Mouse (Mus musculus): ENCODE data around the gene Cycs. TPM values are rescaled to one million over a fixed set of nuclear protein-coding genes. Genes with fewer than 3 reads are reported as not detected.

The Cycs gene
- polyA plus RNA-seq, 2 experiments: 21.6 to 44.9 TPM

DNA sequence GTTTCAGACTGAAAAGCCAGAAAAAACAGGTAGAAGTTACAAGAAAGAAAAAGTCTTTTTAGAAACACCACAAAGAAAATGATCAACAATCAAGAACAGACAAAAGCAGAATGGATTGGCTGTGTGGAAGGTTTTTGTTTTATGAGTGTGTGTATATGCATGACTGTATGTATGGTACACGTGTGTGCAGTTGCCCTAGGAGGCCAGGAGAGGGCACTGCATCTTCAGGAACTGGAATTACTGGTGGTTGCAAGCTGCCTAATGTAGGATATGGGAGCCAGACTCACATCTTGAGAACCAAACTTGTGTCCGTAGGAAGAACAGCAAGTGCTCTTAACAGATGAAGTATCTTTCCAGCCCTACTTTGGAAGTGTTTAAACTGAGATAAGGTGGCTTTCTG lies 28.0 kb upstream of the Cycs start:
- Histone ChIP-seq H3K27me3 (ENCODE audit: control insufficient read depth, insufficient read depth, low read length) (no peaks in the 10 kb centered on the region), H3K4me2 (ENCODE audit: low read depth) (no peak overlapping the region), H3K4me1 (replicated peaks; ENCODE audit: control insufficient read depth in 2 of 2, insufficient read depth in 2 of 2, low read length in 1 of 2) (peaks cover 0 to 10% of the 10 kb centered on the region in 2 experiments; a peak in 3 of 4 replicates), H3K9me3 (ENCODE audit: control insufficient read depth, low read length) (no peaks in the 10 kb centered on the region; the same call in 1 of the 2 replicates), H3K36me3 (replicated peaks; ENCODE audit: control insufficient read depth, insufficient read depth, low read depth) (no peaks in the 10 kb centered on the region), H3K27ac (no peak overlapping the region), H3K9ac (replicated peaks) (no peak overlapping the region), H3K4me3 (ENCODE audit: insufficient read depth in 1 of 2, low read depth in 2 of 2, low read length in 2 of 2) (no peak overlapping the region)
- ATAC-seq (ENCODE audit: insufficient read depth) (no peak), DNase-seq (ENCODE audit: low read depth in 3 of 3, low spot score in 3 of 3) (no peak)
- TF ChIP-seq CTCF (IDR thresholded peaks at IDR 0.05; ENCODE audit: low read depth): peak; percentile 23; the same call in 1 of the 2 replicates
- TF ChIP-seq EP300 (IDR thresholded peaks at IDR 0.05; ENCODE audit: low read depth): no peak
- WGBS (ENCODE audit: insufficient replicate concordance): 66% methylated on average over 2 of the region's 2 CpGs

DNA sequence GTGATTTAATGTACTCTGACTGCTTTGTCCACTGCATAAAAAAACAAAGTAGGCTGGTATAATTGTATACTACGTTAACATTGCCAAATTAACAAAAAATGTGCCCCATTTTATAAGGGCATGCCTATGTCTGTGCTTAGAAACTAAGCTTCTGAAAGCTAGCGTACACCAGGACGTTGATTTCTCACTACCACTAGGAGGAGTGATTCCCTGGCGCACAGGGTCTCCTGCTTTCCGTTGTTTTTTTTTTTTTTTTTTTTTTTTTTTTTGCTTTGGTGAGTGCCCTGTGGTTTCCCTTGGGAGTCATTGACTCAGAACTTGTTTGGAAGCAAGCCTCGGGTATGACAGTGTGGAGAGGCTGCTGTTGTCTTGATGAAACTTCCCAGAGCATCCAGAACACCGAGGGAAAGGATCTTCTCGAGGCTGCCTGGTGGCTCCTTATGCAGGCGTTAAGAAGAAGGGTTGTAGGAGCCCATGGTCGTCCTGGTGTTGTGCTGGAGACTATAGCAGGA lies 27.1 kb upstream of the Cycs start:
- Histone ChIP-seq H3K27ac (no peak overlapping the region), H3K4me3 (ENCODE audit: insufficient read depth in 1 of 2, low read depth in 2 of 2, low read length in 2 of 2) (no peak overlapping the region), H3K9me3 (ENCODE audit: control insufficient read depth, low read length) (no peaks in the 10 kb centered on the region; the same call in 1 of the 2 replicates), H3K9ac (replicated peaks) (no peak overlapping the region), H3K36me3 (replicated peaks; ENCODE audit: control insufficient read depth, insufficient read depth, low read depth) (no peaks in the 10 kb centered on the region), H3K27me3 (ENCODE audit: control insufficient read depth, insufficient read depth, low read length) (no peaks in the 10 kb centered on the region), H3K4me2 (ENCODE audit: low read depth) (no peak overlapping the region), H3K4me1 (replicated peaks; ENCODE audit: control insufficient read depth in 2 of 2, insufficient read depth in 2 of 2, low read length in 1 of 2) (peaks cover 0 to 10% of the 10 kb centered on the region in 2 experiments; a peak in 3 of 4 replicates)
- 58% methylated on average over 10 of the region's 10 CpGs for WGBS (ENCODE audit: insufficient replicate concordance)
- TF ChIP-seq EP300 (IDR thresholded peaks at IDR 0.05; ENCODE audit: low read depth): no peak
- DNase-seq (ENCODE audit: low read depth in 3 of 3, low spot score in 3 of 3): no peak
- ATAC-seq (ENCODE audit: insufficient read depth): no peak

DNA sequence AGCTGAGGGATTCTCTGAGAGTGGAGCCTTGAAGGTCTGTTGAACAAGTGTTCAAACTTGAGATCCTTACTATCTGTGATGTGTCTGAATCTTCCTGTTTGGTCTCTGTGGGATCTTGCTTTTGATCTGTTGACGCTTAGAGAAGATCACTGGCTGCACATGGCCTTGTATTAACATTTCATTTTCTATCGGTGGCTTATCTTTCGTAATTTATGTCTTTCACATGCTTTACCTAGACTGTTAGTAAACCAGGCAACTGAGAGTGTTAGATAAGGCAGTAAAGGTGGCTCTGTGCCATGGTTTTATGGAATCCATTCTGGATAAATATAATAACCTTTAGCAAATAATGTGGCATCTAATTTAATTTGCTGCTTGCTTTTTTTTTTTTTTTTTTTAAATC lies 23.9 kb upstream of the Cycs start:
- Histone ChIP-seq H3K36me3 (replicated peaks; ENCODE audit: control insufficient read depth, insufficient read depth, low read depth) (no peaks in the 10 kb centered on the region), H3K27me3 (ENCODE audit: control insufficient read depth, insufficient read depth, low read length) (no peaks in the 10 kb centered on the region), H3K9me3 (ENCODE audit: control insufficient read depth, low read length) (no peaks in the 10 kb centered on the region; the same call in 1 of the 2 replicates), H3K4me2 (ENCODE audit: low read depth) (no peak overlapping the region), H3K9ac (replicated peaks) (no peak overlapping the region), H3K4me1 (replicated peaks; ENCODE audit: control insufficient read depth in 2 of 2, insufficient read depth in 2 of 2, low read length in 1 of 2) (peaks cover 0 to 13% of the 10 kb centered on the region in 2 experiments; a peak in 2 of 4 replicates), H3K4me3 (ENCODE audit: insufficient read depth in 1 of 2, low read depth in 2 of 2, low read length in 2 of 2) (no peak overlapping the region), H3K27ac (no peak overlapping the region)
- 32% methylated on average over 3 of the region's 3 CpGs for WGBS (ENCODE audit: insufficient replicate concordance)
- no peak for TF ChIP-seq EP300 (IDR thresholded peaks at IDR 0.05; ENCODE audit: low read depth)
- no peak for TF ChIP-seq CTCF (IDR thresholded peaks at IDR 0.05; ENCODE audit: low read depth)
- no peak for ATAC-seq (ENCODE audit: insufficient read depth)
- no peak for DNase-seq (ENCODE audit: low read depth in 3 of 3, low spot score in 3 of 3)

DNA sequence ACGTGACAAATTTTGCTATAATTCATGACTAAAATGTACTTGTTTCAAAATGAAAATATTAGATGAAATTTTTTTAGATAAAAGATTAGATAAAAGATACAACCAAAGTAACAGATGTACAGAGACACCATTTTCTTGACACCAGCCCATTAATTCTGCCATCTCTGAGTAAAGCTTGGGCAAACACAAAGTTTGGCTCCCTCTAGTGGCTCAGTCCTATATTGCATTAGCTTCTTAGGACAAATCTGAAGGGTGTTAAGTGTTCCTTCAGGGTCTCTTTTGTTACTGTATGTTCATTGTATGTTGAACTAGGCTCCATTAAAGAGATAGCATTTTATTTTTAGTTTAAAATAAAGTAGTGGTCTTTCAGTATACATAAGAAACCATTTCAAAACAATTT lies 21.9 kb upstream of the Cycs start:
- Histone ChIP-seq H3K9me3 (ENCODE audit: control insufficient read depth, low read length) (no peaks in the 10 kb centered on the region), H3K4me1 (replicated peaks; ENCODE audit: control insufficient read depth in 2 of 2, insufficient read depth in 2 of 2, low read length in 1 of 2) (peaks cover 0 to 13% of the 10 kb centered on the region in 2 experiments; a peak in 2 of 4 replicates), H3K27me3 (ENCODE audit: control insufficient read depth, insufficient read depth, low read length) (no peaks in the 10 kb centered on the region), H3K36me3 (replicated peaks; ENCODE audit: control insufficient read depth, insufficient read depth, low read depth) (no peaks in the 10 kb centered on the region), H3K27ac (no peak overlapping the region), H3K4me3 (ENCODE audit: insufficient read depth in 1 of 2, low read depth in 2 of 2, low read length in 2 of 2) (no peak overlapping the region), H3K9ac (replicated peaks) (no peak overlapping the region), H3K4me2 (ENCODE audit: low read depth) (no peak overlapping the region)
- ATAC-seq (ENCODE audit: insufficient read depth) (no peak), DNase-seq (ENCODE audit: low read depth in 3 of 3, low spot score in 3 of 3) (peak; percentile 52 to 60 (median 54))
- WGBS (ENCODE audit: insufficient replicate concordance): 70% methylated on average over 1 of the region's 1 CpGs
- TF ChIP-seq EP300 (IDR thresholded peaks at IDR 0.05; ENCODE audit: low read depth): no peak
- peak; percentile 77 for TF ChIP-seq CTCF (IDR thresholded peaks at IDR 0.05; ENCODE audit: low read depth)

DNA sequence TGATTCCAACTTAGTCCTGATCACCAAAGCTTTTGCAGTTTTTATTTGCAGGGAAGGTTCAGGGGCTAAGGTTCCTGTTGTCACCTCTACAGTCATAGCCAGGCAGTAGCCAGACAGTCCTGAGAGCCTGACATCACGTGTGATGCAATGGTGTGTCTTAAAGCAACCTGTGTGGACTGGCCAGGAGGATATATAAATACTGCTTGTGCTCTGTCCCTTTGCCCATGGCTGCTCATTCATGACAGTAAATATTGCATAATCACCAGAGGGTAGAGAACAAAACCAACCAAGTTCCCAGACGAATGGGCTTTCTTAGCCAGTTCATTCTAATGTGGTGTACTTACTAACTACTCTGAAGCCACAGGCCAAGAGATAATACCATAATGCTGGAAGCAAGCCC lies 21.1 kb upstream of the Cycs start:
- no peaks in the 10 kb centered on the region for H3K9me3 ChIP-seq (ENCODE audit: control insufficient read depth, low read length)
- 52% methylated on average over 2 of the region's 2 CpGs for WGBS (ENCODE audit: insufficient replicate concordance)
- ATAC-seq (ENCODE audit: insufficient read depth): no peak
- no peaks in the 10 kb centered on the region for H3K27me3 ChIP-seq (ENCODE audit: control insufficient read depth, insufficient read depth, low read length)
- H3K4me2 ChIP-seq (ENCODE audit: low read depth): no peak overlapping the region
- TF ChIP-seq CTCF (IDR thresholded peaks at IDR 0.05; ENCODE audit: low read depth) (no peak), EP300 (IDR thresholded peaks at IDR 0.05; ENCODE audit: low read depth) (no peak)
- DNase-seq (ENCODE audit: low read depth in 3 of 3, low spot score in 3 of 3): no peak
- no peak overlapping the region for H3K9ac ChIP-seq (replicated peaks)
- H3K4me1 ChIP-seq (replicated peaks; ENCODE audit: control insufficient read depth in 2 of 2, insufficient read depth in 2 of 2, low read length in 1 of 2): peaks cover 0 to 11% of the 10 kb centered on the region in 2 experiments; a peak in 2 of 4 replicates
- no peak overlapping the region for H3K4me3 ChIP-seq (ENCODE audit: insufficient read depth in 1 of 2, low read depth in 2 of 2, low read length in 2 of 2)
- no peaks in the 10 kb centered on the region for H3K36me3 ChIP-seq (replicated peaks; ENCODE audit: control insufficient read depth, insufficient read depth, low read depth)
- H3K27ac ChIP-seq: no peak overlapping the region

Data from liver, embryonic 14.5 days (tissue).